Mouse (Mus musculus): ENCODE data around the gene Cracr2b.
A peak's percentile ranks its signal among the peaks of the same experiment; 100 is the strongest.

Cracr2b gene

GRCm38 (mm10) chr7:141491151-141491550 is 30.3 kb downstream of the Cracr2b start:
- DNase-seq = peak; percentile 33 to 52

GRCm38 (mm10) chr7:141492738-141493137 is 31.8 kb downstream of the Cracr2b start:
- no peak for DNase-seq

GRCm38 (mm10) chr7:141493729-141494128 is 32.8 kb downstream of the Cracr2b start:
- DNase-seq = no peak

GRCm38 (mm10) chr7:141495379-141495778 is 34.5 kb downstream of the Cracr2b start:
- DNase-seq = no peak

- DNase-seq = no peak
These were observed 35.0 kb downstream of the Cracr2b start for GRCm38 (mm10) chr7:141495940-141496339.

GRCm38 (mm10) chr7:141497600-141497999 is 36.7 kb downstream of the Cracr2b start:
- DNase-seq = no peak

GRCm38 (mm10) chr7:141501820-141502555 is 41.1 kb downstream of the Cracr2b start:
- no peak for DNase-seq

GRCm38 (mm10) chr7:141502556-141502905 is 41.6 kb downstream of the Cracr2b start:
- no peak for DNase-seq

GRCm38 (mm10) chr7:141506278-141506677 is 45.4 kb downstream of the Cracr2b start:
- DNase-seq = no peak

GRCm38 (mm10) chr7:141508160-141508559 is 47.3 kb downstream of the Cracr2b start:
- no peak for DNase-seq

GRCm38 (mm10) chr7:141510196-141510595 is 49.3 kb downstream of the Cracr2b start:
- DNase-seq = no peak

- DNase-seq = no peak
These were observed 49.8 kb downstream of the Cracr2b start for GRCm38 (mm10) chr7:141510681-141511191.

Measured in kidney, postnatal 4 days (tissue).